Mouse (Mus musculus): Measurements from ENCODE around the gene Pde4b. TPM values are rescaled to one million over a fixed set of nuclear protein-coding genes. Genes with fewer than 3 reads are reported as not detected.

The Pde4b gene
- polyA plus RNA-seq, 2 experiments from 2014 or later = 57.3 to 59.4 TPM

GRCm38 (mm10) chr4:102408938-102409337, 321.6 kb downstream of the Pde4b start:
- ATAC-seq = no peak

- ATAC-seq = no peak
These were observed 325.8 kb downstream of the Pde4b start for GRCm38 (mm10) chr4:102413101-102413500.

DNA sequence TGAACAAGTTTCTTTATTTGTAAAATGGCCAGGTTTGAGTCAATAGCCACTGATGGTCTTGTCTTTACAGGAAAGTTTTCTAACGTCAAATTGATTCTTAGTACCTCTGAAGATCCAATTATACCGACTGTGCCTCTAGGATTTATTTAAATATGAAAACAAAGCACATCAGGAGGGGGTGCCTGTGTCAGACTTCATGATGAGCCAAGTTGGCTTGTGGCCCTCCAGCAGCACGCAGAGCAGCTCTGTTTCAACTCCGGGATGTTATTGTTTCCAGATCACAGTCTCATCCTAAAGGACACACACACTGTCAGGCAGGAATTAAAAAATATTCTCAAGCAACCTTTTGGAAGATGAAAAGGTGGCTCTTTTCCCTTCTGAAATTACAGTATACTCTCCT, 326.5 kb downstream of the Pde4b start:
- ATAC-seq = no peak

DNA sequence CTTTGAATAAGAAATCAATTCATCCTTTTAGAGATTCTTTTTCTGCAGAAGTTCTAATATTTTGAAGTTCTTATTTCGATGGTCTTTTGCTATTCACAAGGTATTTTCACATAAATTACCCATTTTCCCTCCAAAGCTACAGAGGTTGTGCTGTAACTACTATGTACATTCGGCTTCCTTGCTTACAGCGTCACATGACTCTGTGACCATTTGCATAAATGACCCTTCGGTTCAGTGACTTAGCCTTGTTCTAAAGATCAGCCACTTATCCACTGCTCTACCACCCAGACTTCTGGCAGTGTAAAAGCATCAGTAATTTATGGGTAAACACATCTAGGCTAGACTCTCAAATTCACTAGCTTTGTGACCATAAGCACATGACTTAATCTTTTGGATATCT, 327.3 kb downstream of the Pde4b start:
- ATAC-seq = no peak

DNA sequence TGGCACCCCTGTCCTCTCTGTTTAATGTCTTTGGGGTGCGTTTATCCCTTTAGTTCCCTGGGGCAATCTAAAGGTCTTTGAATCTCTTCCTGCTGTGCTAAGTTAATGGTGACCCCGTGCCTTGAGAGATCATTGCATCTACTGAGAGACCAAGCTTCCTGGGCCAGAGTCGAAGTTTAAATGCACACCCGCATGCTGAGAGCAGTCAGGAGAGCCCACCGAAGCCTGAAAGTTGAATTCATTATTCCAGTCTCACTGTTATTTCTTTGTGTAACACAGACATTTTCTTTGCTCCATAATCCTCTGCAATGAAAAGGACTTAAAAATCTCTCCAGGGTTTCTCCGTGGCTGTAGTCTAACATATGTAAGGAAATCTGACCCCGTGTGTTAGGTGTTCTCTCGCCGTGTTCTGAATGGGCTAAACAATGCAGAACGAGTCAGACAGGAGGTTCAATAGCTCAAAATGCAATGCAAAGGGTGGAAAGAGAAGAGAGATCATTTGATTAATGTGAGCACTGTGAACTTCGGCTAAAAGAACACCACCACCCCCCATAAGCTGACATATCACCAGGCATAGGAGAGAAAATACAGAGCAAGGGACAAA, 333.6 kb downstream of the Pde4b start:
- ATAC-seq = no peak

DNA sequence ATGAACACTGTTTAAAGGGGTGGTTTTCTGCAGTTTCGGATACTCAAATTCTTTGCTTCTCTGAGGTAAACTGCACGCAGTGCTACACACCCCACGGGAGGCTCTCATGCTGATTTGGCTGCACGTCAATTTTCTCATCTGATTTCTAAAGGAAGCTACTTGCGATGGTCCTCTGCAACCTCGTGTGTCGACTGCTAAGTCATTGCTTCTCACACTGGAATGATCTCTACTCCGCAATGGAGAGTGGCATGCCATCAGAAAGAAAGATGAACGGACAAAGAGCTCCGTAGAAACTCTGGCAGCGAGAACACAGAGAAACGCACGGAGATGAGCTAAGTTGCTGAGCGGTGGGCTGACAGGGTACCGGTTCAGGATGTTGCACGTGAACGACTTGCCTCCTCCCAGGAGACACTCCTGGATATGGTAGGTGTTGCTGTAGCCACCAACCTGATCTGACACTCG, 334.1 kb downstream of the Pde4b start:
- no peak for ATAC-seq

DNA sequence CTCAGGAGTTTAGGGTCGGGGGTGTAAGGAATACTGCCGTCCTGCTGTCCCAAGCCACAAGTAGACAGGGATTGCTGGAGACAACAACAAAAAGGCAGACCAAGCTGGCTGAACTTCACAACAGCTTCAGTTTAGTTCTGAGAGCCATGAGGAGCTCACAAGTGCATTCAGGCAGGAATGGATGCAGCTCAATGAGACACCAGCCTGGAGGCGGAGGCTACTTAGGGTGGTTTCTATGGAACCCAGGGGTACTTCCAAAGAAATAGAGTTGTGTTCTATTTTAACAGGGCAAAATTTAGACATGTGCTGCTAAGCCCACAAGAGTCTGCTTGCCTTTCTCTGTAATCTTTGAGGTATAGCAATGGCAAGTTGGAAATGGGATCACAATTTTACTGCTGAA, 336.8 kb downstream of the Pde4b start:
- ATAC-seq = no peak

GRCm38 (mm10) chr4:102425422-102425821, 338.1 kb downstream of the Pde4b start:
- ATAC-seq = no peak

DNA sequence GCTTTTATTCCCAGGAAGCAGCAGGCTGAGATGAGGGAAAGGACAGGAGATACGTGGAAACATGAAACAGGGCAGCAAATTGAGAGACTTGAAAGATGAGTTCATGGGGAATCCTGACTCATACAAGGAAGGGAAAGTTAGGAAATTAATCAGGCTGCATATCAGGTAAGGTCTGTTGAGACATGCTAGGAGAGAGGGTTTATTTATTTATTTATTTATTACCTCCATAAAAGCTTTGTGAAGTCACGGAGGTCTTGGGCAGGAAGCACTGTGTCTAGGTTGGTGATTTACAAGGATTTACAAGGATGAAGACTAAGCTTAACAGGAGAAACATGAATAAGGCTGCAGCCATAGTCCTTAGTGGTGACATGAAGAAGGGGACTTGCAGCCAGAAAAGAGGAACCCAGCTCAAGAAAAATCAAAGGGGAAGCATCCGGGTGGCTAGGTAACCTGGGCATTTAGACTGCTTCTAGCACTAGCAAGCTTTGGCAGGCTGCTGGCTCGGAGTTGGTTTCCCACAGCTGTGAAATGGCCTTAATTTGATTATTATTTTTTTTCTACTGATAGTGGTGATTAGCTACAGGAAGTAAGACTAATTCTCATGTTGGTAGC, 342.5 kb downstream of the Pde4b start:
- ATAC-seq = no peak

DNA sequence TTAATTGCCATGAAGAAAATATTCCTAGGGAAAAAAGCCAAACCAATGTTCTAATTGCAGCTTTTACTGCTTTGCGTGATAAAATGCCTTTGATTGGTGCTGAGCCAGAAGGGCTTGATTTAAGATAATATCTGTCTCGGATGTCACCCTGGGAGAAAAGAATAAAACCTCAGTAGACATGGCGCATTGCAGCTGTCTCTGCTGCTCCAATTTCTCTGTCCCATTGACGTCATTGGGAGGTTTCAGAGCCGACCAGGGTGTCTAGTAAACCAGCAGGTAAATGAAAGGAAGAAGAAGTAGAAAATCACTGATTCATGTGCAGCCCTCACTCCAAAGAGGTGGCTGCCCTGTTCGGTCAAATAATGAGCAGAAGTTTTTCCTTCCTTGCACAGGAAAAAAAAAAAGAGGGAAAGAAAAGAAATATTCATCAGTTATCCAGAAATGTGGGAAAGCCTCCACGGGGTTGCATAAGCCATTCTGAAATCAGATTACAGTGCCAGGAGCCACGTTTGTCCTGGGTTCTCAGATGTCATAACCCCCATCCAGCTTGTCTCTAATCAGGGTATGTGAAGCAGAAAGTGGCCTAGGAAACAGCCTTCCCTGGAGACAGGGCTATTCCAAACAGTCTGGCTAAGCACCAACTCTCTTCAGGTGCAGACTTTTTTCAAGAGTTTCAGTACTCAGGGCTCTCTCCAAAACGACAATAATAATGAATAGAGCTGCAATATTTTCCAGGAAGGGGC, 344.9 kb downstream of the Pde4b start:
- ATAC-seq = no peak

DNA sequence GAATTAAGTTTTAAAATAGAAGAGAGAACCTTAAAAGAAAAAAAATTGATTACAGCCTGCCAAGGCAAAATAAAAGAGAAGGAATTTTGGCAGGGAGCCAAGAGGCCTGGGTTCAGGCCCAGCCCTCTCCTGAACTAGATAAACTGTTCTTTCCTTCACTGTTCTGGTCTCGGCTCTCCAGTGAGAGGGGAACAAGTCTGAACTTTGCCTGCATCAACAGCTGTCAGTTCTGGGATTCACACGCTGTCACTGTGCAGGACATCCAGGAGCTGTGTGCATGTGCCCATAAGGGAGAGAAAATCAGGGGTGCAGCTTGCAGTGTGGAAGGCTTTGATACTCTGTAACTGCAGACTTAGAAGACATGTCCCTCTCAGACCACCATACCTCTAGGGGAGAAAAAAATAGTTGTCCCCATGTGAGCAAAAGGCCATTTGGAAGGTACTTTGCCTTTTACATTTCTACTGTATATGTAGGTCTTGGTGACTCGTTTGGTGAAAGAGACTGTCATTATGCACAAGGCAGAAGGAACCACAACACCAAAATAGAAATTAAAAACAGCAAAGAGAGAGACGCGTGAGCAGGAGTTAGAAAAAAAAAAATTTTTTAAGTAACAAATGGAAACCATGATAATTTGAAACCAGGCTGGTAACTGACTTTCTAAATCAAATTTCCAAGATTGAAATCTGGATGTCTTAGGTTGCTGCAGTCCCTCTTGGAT, 352.2 kb downstream of the Pde4b start:
- ATAC-seq = no peak

- no peak for ATAC-seq
These were observed 352.8 kb downstream of the Pde4b start for GRCm38 (mm10) chr4:102440119-102440481.

DNA sequence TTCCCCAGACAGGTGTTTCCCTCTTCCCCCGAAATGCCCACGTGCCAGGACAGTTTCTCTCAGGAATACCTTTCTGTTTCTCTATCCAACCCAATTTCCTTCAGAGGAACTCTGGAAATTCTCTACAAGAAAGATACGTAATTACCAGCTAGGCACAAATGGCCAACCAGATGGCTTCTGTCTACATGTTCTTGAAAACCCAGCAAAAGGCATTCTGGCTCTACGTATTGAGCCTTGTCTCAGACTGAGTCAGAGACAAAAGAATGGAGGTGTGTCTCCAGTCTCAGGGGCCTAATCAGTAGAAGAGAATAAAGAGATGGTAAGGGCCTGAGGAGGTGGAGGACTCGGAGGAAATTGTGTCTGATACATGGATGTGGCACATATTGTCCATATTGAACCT, 356.2 kb downstream of the Pde4b start:
- no peak for ATAC-seq

DNA sequence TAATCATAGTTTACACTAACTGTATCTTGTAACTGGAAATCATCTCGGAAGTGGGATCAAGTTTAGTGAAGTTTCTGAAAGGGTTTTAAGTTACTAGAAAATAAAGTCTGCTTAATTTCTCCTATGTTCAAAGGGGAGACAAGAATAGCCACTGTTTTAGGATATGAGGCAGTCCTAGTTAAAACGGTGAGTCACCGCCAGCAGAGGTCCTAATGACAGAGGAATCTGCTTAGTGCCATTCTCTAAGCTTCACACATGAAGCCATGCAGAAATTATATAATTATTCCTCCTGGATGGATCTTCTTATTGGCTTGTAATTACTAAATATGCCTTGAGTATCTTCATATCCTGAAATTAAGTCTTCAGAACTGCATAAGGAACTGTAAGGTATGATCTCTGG, 357.2 kb downstream of the Pde4b start:
- ATAC-seq = no peak

GRCm38 (mm10) chr4:102446160-102446945, 359.0 kb downstream of the Pde4b start:
- no peak for ATAC-seq

- no peak for ATAC-seq
These were observed 369.1 kb downstream of the Pde4b start for GRCm38 (mm10) chr4:102456426-102456825.

DNA sequence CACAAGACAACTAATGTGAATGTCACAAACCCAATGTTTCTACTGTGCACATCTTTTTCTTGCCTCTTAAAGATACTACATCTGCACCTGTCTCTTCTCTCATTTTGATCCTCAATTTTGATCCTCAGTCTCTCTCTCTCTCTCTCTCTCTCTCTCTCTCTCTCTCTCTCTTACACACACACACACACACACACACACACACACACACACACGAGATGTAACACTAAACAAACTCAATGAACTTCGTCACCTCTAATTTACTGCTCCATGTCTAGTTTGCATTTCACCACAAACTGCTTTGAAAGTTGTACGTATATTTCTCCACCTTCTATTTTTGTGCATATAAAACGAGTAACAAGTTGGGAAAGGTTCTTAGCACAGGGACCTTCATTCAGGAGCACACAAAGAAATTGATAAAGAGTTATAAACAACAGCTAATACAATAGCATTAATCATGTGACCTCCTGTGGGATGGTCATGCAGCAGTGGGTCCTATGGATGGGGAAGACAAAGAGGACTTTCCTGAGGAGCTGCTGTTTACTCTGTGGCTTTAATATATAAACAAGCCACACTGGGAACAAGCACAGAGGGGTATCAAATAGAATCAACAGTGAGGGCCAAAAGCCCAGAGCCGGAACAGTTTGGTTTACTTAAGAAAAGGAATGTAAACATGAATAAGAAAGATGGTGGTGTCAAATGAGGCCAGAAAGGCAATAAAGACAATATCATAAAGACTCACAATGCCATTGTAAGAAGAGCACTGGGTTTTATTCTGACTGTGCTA, 372.1 kb downstream of the Pde4b start:
- ATAC-seq = no peak

GRCm38 (mm10) chr4:102478104-102478503, 390.8 kb downstream of the Pde4b start:
- no peak for ATAC-seq

GRCm38 (mm10) chr4:102478860-102479259, 391.5 kb downstream of the Pde4b start:
- ATAC-seq = no peak

- no peak for ATAC-seq
These were observed 393.6 kb downstream of the Pde4b start for GRCm38 (mm10) chr4:102480830-102481484.

- no peak for ATAC-seq
These were observed 396.1 kb downstream of the Pde4b start for GRCm38 (mm10) chr4:102483354-102484018.

All from activated CD4-positive, CD25-positive, alpha-beta regulatory T cell, adult 4 months (primary cell).